Mouse (Mus musculus): ENCODE data around the gene 9130213A22Rik. TPM values are rescaled to one million over a fixed set of nuclear protein-coding genes. Genes with fewer than 3 reads are reported as not detected.

The 9130213A22Rik gene
- total RNA-seq, 2 experiments from 2014 or later: 0.18 TPM; not detected in 1

DNA sequence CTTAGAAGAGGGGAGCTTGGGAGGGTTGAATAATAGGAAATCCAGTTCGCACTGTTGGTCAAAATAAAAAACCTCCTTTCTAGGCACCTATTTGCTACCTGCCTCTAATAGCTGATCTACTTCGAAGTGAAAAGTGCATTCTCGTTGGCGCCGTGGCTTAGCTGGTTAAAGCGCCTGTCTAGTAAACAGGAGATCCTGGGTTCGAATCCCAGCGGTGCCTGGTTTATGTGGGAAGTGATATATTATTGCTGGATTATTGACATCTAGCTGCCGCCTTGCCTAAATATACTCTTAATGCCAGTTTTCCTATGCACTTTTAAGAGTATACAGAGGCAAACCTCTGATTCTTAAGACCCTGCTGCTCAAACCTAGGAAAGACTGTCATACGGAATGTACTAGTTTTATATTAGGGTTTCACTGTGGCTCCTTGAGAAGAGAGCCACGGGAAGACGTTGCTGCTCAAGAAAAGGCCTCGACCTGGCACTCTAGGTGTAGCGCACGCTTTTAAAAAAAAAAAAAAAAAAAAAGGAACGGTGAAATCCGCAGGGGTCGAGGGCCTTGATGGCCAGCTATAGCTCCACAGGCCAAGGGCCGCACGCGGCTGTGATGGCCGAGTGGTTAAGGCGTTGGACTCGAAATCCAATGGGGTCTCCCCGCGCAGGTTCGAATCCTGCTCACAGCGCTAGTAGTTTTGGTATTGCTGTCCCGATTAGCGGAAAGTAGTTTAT is 11.9 kb downstream of the 9130213A22Rik start:
- DNase-seq: peak; percentile 90
- intact Hi-C loops (cut with DNase I; ENCODE audit: low total_unique reads): no loop called here

DNA sequence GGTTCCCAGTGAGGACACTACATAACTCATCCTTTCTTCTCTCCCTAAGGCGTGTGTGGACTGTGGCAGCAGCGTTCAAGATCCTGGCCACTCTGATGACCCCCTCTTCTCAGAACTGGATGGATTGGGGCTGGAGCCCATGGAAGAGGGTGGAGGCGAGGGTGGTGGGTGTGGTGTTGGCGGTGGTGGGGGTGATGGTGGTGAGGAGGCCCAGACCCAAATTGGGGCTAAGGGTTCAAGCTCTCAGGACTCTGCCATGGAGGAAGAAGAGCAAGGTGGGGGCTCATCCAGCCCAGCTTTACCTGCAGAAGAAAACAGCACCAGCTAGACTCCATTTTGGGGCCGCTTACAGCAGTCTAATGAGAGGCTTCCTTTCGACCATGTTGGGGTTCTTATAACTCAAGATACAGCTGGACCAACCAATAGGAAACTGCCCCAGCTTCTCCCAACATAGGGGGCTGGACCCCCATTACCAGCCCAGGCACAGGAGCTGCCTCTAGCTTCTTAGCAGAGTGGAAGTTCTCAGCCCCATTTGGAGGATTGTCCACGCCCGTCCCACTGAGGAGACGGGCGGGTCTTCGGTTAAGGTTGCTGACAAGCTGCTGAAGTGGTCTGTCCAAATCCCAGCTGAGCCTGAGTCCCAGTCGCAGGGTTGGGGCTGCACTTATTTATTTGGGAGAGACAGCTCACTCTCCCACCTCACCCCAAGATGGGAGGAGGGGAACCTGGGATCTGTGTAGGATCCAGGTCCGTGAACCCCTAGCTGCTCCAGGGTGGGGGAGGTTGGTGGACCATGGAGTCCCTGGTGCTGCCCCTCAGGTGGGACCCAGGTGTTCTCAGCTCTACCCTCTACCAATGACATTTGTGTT is 13.1 kb downstream of the 9130213A22Rik start:
- DNase-seq: no peak
- intact Hi-C loops (cut with DNase I; ENCODE audit: low total_unique reads): no loop called here

DNA sequence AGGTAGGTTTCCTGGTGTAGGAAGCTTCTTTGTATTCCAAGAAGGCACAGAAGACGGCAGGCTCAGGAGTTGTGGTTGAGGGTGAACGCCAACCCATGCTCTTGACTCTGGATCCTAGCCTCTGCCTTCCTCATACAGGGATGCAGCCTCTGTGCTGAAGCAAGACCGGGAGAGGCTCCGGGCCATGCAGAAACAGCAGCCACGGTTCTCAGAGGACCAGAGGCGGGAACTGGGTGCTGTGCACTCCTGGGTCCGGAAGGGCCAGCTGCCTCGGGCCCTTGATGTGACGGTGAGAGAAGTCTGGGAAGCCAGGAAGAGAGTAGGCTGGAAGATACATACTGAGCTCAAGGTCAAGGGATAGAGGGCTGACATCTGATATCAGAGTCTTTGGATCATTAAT is 14.2 kb downstream of the 9130213A22Rik start:
- no peak for DNase-seq
- intact Hi-C loops (cut with DNase I; ENCODE audit: low total_unique reads): no loop called here

DNA sequence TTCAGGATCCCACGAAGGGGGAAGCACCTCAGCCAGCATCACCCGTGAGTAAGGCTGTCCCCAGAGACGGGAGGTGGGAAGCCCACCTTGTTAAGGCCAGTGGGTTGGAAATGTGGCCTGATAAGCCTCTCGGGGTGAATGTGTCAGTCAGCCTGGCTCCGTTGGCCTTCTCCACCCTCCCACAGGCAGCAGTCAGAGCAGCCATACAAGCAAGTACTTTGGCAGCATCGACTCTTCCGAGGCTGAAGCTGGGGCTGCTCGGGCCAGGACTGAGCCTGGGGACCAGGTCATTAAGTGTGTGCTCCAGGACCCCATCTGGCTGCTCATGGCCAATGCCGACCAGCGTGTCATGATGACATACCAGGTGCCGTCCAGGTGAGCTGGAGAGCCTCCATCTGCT is 14.7 kb downstream of the 9130213A22Rik start:
- no peak for DNase-seq
- intact Hi-C loops (cut with DNase I; ENCODE audit: low total_unique reads): no loop called here

DNA sequence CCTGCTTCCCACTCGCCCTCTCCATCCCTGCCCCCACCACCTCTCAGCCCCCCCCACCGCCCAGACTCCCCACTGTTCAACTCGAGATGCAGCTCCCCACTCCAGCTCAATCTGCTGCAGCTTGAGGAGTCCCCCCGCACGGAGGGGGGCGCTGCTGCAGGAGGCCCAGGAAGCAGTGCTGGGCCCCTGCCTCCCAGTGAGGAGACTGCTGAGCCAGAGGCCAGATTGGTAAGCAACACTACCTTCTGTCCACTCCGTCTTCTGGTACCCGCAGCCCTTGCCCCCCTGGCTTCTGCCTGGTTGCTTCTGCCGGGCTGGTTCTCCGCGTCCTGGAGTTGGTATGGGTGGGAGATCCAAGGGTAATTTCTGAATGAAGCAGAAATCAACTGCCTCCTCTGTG is 15.5 kb downstream of the 9130213A22Rik start:
- intact Hi-C loops (cut with DNase I; ENCODE audit: low total_unique reads): no loop called here
- no peak for DNase-seq

GRCm38 (mm10) chr11:69106299-69106698 is 16.1 kb downstream of the 9130213A22Rik start:
- intact Hi-C loops (cut with DNase I; ENCODE audit: low total_unique reads): no loop called here
- no peak for DNase-seq

DNA sequence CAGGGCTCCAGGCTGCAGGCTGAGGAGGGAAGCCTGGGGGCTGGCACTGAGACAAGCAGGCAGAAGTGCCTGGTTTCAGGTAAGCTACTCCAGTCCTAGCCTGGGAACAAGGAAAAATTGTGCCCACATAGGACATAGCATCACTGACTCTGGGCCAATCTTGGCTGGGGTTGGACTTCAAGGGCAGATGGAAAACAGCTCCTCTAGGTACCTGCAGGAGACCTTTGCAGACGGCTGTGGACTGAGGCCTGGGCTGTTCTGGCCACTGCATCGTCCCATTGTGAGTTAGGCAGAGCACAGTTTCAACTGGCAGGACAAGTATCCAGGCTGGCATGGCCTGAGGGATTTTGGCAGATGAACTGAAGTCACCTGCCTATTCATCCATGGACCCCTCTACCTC is 16.6 kb downstream of the 9130213A22Rik start:
- intact Hi-C loops (cut with DNase I; ENCODE audit: low total_unique reads): no loop called here
- no peak for DNase-seq

DNA sequence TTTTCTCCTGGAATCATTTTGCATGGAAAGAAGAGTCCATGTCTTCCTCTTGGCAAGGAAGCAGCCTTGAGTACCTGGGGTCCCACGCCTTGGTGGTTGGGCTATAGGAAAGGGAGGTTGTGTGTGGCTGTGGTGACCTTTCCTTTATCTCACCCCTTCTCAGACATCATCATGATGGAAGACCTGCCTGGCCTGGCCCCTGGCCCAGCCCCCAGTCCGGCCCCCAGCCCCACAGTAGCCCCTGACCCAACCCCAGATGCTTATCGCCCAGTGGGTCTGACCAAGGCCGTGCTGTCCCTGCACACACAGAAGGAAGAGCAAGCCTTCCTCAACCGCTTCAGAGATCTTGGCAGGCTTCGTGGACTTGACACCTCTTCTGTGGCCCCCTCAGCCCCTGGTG is 17.2 kb downstream of the 9130213A22Rik start:
- DNase-seq: no peak
- intact Hi-C loops (cut with DNase I; ENCODE audit: low total_unique reads): no loop called here

DNA sequence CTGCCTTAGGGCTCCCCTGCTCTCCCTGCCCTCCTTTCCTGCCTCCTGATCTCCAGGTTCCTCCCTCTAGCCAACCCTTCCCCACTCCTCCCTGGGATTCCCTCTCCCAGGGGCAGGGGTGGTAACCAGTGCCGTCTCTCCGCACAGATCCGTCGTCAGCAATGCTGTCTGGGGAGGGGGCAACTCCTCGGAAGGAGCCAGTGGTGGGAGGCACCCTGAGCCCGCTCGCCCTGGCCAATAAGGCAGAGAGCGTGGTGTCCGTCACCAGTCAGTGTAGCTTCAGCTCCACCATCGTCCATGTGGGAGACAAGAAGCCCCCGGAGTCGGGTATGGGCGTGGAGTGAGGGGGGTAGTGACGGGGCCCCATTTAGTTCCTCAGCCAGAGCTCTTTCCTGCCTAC is 17.9 kb downstream of the 9130213A22Rik start:
- no peak for DNase-seq
- intact Hi-C loops (cut with DNase I; ENCODE audit: low total_unique reads): no loop called here

DNA sequence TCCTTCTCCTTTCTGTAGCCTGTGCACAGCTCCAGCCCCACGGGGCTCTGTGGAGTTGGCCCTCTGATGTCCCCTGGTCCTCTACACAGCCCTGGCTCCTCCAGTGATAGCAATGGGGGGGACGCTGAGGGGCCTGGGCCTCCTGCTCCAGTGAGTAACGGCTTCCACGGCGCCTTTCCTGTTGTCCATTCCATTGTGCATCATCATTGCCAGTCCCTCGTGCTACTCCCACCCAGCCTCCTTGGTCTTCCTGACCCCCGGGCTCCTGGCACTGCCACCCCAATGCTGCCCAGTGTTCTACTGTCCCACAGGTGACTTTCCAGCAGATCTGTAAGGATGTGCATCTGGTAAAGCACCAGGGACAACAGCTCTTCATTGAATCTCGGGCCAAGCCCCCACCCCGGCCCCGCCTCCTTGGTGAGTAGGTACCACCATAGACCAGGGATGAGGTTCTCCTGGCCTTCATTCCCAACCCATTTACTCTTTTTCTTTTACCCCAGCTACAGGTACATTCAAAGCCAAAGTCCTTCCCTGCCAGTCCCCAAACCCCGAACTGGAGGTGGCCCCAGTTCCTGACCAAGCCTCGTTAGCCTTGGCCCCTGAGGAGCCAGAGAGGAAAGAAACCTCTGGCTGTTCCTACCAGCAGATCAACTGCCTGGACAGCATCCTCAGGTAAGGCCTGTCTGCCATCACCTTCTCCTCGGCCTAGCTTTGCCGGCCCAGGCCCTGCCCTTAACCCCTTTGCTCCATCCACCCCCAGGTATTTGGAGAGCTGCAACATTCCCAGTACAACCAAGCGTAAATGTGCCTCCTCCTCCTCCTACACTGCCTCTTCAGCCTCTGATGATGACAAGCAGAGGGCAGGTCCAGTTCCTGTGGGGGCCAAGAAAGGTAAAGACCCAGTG is 18.6 kb downstream of the 9130213A22Rik start:
- no peak for DNase-seq
- intact Hi-C loops (cut with DNase I; ENCODE audit: low total_unique reads): no loop called here

- intact Hi-C loops (cut with DNase I; ENCODE audit: low total_unique reads): no loop called here
- DNase-seq: no peak
Observed at GRCm38 (mm10) chr11:69103121-69103520, 19.3 kb downstream of the 9130213A22Rik start.

GRCm38 (mm10) chr11:69102403-69102725 is 20.0 kb downstream of the 9130213A22Rik start:
- intact Hi-C loops (cut with DNase I; ENCODE audit: low total_unique reads): no loop called here
- no peak for DNase-seq

- no peak for DNase-seq
- intact Hi-C loops (cut with DNase I; ENCODE audit: low total_unique reads): no loop called here
Observed at GRCm38 (mm10) chr11:69101604-69102402, 20.6 kb downstream of the 9130213A22Rik start.

GRCm38 (mm10) chr11:69100639-69101360 is 21.6 kb downstream of the 9130213A22Rik start:
- no peak for DNase-seq
- intact Hi-C loops (cut with DNase I; ENCODE audit: low total_unique reads): no loop called here

DNA sequence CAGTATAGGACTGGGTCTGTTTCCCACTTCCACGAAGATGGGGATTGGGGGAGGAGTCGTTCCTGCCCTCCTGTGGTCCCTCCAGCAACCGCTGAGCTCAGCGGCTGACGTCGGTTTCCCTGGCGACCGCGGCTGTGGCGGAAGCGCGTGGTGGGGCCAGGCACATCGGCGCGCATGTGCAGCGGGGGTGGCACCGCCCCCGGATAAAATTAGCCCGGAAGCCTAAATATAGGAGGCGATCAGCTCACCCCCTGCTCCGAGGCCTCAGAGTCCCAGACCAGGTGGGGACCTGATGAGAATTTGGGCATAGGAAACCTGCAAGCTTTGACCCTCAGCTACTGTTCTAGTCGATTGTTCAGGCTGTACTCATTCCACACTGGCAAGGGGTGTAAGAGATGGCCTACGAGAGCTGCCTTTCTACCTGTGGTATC is 22.5 kb downstream of the 9130213A22Rik start:
- peak; percentile 96 for DNase-seq
- intact Hi-C loops (cut with DNase I; ENCODE audit: low total_unique reads): no loop called here

DNA sequence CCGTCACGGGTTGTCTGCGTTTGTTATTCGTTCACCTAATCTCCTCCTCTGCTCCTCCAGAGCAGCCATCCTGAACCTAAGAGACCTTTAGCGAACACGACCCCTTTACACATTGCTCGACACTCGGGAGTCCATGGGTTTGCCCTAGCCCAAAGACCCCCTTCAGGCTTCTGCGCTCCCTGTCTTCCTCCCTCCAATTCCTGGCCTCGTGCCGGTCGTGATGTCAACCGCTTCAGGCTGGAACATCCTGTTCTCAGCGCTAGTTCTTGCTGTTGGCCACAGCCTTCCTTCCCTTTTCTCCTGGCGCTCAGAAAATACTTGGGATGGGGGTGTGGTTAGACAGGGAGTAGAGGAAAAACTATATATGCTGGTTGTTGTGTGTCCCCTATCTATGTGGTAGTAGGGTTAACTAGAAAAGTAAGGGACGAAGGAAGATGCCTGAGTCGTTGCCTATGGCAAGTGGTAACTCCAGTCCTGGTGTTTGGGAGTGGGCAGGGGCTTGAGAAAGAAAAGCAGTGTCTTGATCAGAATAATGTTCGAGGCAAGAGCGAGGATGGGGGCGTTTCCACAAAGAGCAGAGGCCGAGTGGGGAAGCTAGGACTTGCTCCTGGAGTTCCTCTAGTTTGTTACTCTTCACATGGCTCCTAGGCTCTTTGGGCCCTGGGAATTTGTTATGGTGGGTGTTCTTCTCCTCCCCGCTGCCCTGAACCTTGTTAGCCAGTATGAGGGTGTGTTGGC is 23.0 kb downstream of the 9130213A22Rik start:
- intact Hi-C loops (cut with DNase I; ENCODE audit: low total_unique reads): no loop called here
- DNase-seq: peak; percentile 92

GRCm38 (mm10) chr11:69098762-69099091 is 23.7 kb downstream of the 9130213A22Rik start:
- DNase-seq: peak; percentile 96
- intact Hi-C loops (cut with DNase I; ENCODE audit: low total_unique reads): no loop called here

All from gastrocnemius, postnatal 14 days (tissue).